Mouse (Mus musculus) thymus, adult 2 months (tissue): ENCODE results near the gene Pik3r5.

Source experiments
- CTCF ChIP-seq: fragments of 200-500 bp; IDR thresholded peaks from 2 replicates; pipeline ENCODE4 v1.5.1; 2012; ENCODE audit warnings: mild to moderate bottlenecking, control low read depth, low read length, moderate library complexity, borderline replicate concordance; ENCODE audit not compliant: control insufficient read depth, poor library complexity, insufficient read depth; ENCODE audit errors: extremely low read depth
- POLR2A ChIP-seq: fragments of 200-500 bp; IDR thresholded peaks from 2 replicates; pipeline ENCODE4 v1.6.1; 2012; ENCODE audit warnings: mild to moderate bottlenecking, low read length, control low read depth, moderate library complexity; ENCODE audit not compliant: control insufficient read depth, poor library complexity, insufficient read depth; ENCODE audit errors: extremely low read depth

GRCm38 (mm10) chr11:68442346-68442745 is 10.4 kb downstream of the Pik3r5 start:
- no peak for TF ChIP-seq CTCF
- TF ChIP-seq POLR2A: no peak
